Mouse (Mus musculus) G1E (cell line): ENCODE results near the gene Tra2b. TPM values are rescaled to one million over a fixed set of nuclear protein-coding genes. Genes with fewer than 3 reads are reported as not detected.

Source experiments
- ATAC-seq: 2 replicates; pipeline ENCODE4 v1.8.0; 2016; ENCODE audit warnings: mild to moderate bottlenecking; ENCODE audit not compliant: insufficient number of reproducible peaks, poor library complexity, low FRiP score, severe bottlenecking; ENCODE audit errors: extremely low read depth
- DNase-seq: peaks from one replicate; pipeline ENCODE4 v3.0.0; 2012; ENCODE audit warnings: low spot score
- H3K27me3 ChIP-seq: 2 replicates; pipeline ENCODE4 v1.6.1; 2012; ENCODE audit warnings: mild to moderate bottlenecking, low read length, inconsistent platforms; ENCODE audit not compliant: insufficient read depth
- H3K36me3 ChIP-seq: replicated peaks from 2 replicates; pipeline ENCODE3; 2012; ENCODE audit warnings: mild to moderate bottlenecking, inconsistent platforms
- H3K4me1 ChIP-seq: 2 replicates; pipeline ENCODE4 v1.6.1; 2012; ENCODE audit warnings: low read depth, low read length, inconsistent platforms, mixed read lengths; ENCODE audit not compliant: insufficient read depth
- H3K4me3 ChIP-seq: 2 replicates; pipeline ENCODE4 v1.5.1; 2012; ENCODE audit warnings: low read depth, mild to moderate bottlenecking, inconsistent platforms, low read length, moderate library complexity, mixed read lengths
- H3K9me3 ChIP-seq: replicated peaks from 2 replicates; pipeline ENCODE4 v1.6.1; 2012; ENCODE audit warnings: inconsistent platforms
- CTCF ChIP-seq: IDR thresholded peaks from 2 replicates; pipeline ENCODE4 v1.5.1; 2012; ENCODE audit warnings: low read depth, low read length, inconsistent platforms, mixed read lengths
- GATA1 ChIP-seq: IDR thresholded peaks from 2 replicates; pipeline ENCODE4 v1.6.1; 2012; ENCODE audit warnings: borderline replicate concordance, low read length, inconsistent platforms, mixed read lengths
- GATA2 ChIP-seq: IDR thresholded peaks from 2 replicates; pipeline ENCODE4 v1.6.1; 2012; ENCODE audit warnings: low read depth, low read length, inconsistent platforms, borderline replicate concordance
- POLR2AphosphoS5 ChIP-seq: IDR thresholded peaks from 2 replicates; pipeline ENCODE4 v1.6.1; 2012; ENCODE audit warnings: low read depth, low read length, inconsistent platforms; ENCODE audit not compliant: insufficient replicate concordance
- TAL1 ChIP-seq: conservative IDR thresholded peaks from 2 replicates; pipeline ENCODE4 v1.6.1; 2012; ENCODE audit warnings: low read depth, low read length, inconsistent platforms, mixed read lengths
- polyA plus RNA-seq: library from polyadenylated mRNA; stranded (reverse); fragments of >175 nt; gene quantifications from 2 replicates; pipeline ENCODE4 v1.2.3, GENCODE M21; 2012
- total RNA-seq, 2 experiments: library from RNA; stranded (forward) in 1 of 2; stranded (reverse) in 1 of 2; fragments of 200-1000 nt in 1 of 2; fragments of >200 nt in 1 of 2; fragmentation: Nextera tagmentation in 1 of 2; gene quantifications; 2 replicates each; pipeline ENCODE4 v1.2.3; 2014 to 2017

Tra2b gene
- total and polyA plus RNA-seq, 3 experiments, result 95.9 to 499 (median 350) TPM

- DNase-seq (no peak), ATAC-seq (no peak)
- H3K36me3 ChIP-seq, result no peaks in the 10 kb centered on the region
- TF ChIP-seq TAL1 (no peak), GATA2 (no peak), POLR2AphosphoS5 (no peak), GATA1 (no peak), CTCF (no peak)
- no peaks in the 10 kb centered on the region for H3K9me3 ChIP-seq
- H3K4me3 ChIP-seq, result no peak overlapping the region
- peaks cover 11% of the 10 kb centered on the region for H3K4me1 ChIP-seq
- H3K27me3 ChIP-seq, result no peaks in the 10 kb centered on the region
These were observed 65.3 kb downstream of the Tra2b start for GRCm38 (mm10) chr16:22200476-22200875.

Other genes starting within 250 kb of the Tra2b start
- gene Igf2bp2, start 102.7 kb downstream of the Tra2b start, total RNA-seq (2014; fragmentation: Nextera tagmentation), result 1.1 and 1.3 TPM in 2 replicates
- gene Igf2bp2, start 102.7 kb downstream of the Tra2b start, total RNA-seq (2017), result 0.41 and 0.87 TPM in 2 replicates
- 0.12 and 0.24 TPM in 2 replicates for gene Igf2bp2, start 102.7 kb downstream of the Tra2b start, polyA plus RNA-seq
- gene Etv5, start 173.7 kb upstream of the Tra2b start, total RNA-seq (2014; fragmentation: Nextera tagmentation), result 15.6 and 31.6 TPM in 2 replicates
- gene Etv5, start 173.7 kb upstream of the Tra2b start, total RNA-seq (2017), result 15.2 and 18.0 TPM in 2 replicates
- gene Etv5, start 173.7 kb upstream of the Tra2b start, polyA plus RNA-seq, result 84.7 and 97.9 TPM in 2 replicates